Mouse (Mus musculus) gonadal fat pad, adult 2 months (tissue): ENCODE measurements around the gene Igfbp6. TPM values are rescaled to one million over a fixed set of nuclear protein-coding genes. Genes with fewer than 3 reads are reported as not detected.
"Not testable (repeated sequence)": the region's sequence is repeated elsewhere in the genome, so short reads cannot be mapped to it uniquely, and the experiment has no call there.

ENCODE experiments used
- DNase-seq: peaks from one replicate; pipeline ENCODE4 v3.0.0-alpha.2; 2012; ENCODE audit warnings: low read depth
- polyA plus RNA-seq: library from polyadenylated mRNA; depleted of rRNA; stranded (reverse); fragments of >200 nt; gene quantifications from 2 replicates; pipeline ENCODE4 v1.2.3, GENCODE M21; 2012

The Igfbp6 gene
- polyA plus RNA-seq, 1 experiment: 152 TPM

- DNase-seq: peak; percentile 38
Measured at GRCm38 (mm10) chr15:102136129-102136758, 7.9 kb upstream of the Igfbp6 start, which contains the start of gene Spryd3. Spryd3 (minus strand) TSS chr15:102136234.

GRCm38 (mm10) chr15:102141120-102141519 is 3.0 kb upstream of the Igfbp6 start:
- DNase-seq: no peak

DNA sequence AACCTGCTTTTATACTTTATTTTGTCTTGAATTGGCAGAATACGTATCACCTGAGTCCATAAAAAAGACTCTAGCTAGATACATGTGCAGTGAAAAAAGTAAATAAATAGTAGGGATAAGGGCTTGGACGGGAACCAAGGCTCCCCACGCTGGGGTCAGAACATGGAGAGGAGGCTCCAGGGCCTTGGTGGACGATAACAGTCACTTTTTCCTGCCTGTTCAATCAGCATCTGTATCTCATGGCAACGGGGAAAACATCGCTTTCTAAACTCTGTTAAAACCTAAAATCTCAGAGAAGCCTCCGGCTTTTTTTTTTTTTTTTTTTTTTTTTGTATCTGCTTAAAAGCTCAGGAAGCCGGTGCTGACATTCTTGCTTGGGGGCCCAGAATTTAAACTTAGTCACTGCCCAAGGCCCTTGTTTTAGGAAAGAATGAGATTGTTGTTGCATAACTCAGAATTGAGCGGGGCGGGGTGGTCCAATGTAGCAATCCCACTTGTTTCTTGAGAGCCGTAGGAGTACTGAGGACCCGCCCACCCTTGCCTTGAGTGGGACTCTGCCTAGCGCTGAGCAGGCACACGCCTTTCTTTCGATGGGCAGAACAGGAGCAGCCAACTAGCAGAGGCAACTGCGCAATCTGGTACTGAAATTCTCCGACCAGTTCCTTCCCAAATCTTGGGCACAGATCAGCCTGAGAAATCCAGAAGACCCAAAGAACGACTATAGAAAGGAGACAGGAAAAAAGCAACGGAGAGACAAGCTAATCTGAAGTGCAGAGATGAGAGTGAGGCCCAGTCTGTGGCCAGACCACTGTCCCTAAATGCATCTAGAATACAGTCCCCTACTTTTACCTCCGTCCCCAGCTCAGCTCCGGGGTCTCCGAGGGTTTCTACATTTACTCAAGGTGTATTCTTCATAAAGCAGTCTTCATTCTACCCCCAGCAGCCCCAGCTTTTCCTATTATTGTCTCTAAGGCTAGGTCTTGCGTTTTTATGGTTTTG is 949 bp upstream of the Igfbp6 start:
- DNase-seq: no peak

DNA sequence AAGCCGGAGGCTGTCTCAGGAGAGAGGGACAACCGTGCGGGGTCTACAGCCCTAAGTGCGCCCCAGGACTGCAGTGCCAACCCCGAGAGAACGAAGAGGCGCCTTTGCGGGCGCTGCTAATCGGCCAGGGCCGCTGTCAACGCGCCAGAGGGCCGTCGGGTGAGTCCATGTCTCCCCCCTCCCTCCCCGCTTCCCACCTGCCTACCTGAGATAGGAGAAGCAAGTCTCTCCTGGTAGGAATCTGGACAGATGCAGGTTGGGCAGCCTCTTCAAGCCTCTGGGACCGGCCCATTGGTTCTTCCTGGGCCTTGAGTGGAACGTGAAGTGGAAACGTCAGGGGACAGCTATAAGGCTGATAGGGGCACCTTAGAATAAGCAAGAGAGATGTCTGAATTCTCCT is 564 bp downstream of the Igfbp6 start:
- no peak for DNase-seq

DNA sequence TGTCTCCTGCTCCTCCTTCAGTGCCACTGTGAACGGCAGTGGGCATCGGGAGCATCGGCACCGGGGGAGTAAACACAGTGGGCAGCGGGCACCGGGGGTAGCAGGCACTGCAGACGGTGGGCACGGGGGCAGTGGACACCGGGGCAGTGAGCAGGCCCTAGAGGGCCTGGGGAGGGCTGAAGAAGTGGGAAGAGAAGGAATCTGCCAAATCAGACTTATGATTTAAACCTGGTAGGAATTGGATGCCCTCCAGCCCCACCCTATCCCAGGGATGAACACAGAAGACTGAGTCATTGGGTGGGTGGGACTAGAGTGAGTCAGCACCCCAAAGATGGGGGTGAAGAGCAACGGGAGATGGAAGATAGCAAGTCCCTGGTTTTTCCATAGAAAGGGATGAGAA is 1.2 kb downstream of the Igfbp6 start:
- DNase-seq: no peak

GRCm38 (mm10) chr15:102146089-102146488 is 1.9 kb downstream of the Igfbp6 start:
- no peak for DNase-seq

- no peak for DNase-seq
Measured at GRCm38 (mm10) chr15:102146882-102147281, 2.7 kb downstream of the Igfbp6 start.

DNA sequence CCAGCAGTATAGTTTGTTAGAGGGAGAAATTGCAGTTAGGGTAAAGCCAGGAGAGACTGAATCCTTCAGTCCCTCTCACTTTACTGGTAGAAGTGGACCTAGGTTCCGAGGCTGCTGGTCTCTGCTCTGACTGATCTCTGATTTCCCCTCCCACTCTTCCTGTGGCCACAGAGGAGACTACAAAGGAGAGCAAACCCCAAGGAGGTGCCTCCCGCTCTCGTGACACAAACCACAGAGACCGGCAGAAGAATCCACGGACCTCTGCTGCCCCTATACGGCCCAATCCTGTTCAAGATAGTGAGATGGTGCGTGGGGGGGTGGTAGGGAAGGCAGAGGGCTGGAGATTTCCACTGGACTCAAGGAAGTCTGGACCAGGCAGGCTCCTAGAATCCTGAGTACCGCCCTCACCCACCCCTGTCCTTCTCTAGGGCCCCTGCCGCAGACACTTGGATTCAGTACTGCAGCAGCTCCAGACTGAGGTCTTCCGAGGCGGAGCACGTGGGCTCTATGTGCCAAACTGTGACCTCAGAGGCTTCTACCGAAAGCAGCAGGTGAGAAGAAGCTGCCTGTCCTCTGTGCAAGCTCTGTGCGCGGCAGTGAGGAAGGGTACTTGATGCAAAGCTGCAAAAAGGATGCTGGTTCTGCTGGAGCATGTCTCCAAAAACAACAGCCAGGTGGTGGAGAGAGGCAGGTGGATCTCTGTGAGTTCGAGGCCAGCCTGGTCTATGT is 3.7 kb downstream of the Igfbp6 start:
- DNase-seq: no peak

- DNase-seq: no peak
Measured at GRCm38 (mm10) chr15:102149561-102149960, 5.4 kb downstream of the Igfbp6 start.

DNA sequence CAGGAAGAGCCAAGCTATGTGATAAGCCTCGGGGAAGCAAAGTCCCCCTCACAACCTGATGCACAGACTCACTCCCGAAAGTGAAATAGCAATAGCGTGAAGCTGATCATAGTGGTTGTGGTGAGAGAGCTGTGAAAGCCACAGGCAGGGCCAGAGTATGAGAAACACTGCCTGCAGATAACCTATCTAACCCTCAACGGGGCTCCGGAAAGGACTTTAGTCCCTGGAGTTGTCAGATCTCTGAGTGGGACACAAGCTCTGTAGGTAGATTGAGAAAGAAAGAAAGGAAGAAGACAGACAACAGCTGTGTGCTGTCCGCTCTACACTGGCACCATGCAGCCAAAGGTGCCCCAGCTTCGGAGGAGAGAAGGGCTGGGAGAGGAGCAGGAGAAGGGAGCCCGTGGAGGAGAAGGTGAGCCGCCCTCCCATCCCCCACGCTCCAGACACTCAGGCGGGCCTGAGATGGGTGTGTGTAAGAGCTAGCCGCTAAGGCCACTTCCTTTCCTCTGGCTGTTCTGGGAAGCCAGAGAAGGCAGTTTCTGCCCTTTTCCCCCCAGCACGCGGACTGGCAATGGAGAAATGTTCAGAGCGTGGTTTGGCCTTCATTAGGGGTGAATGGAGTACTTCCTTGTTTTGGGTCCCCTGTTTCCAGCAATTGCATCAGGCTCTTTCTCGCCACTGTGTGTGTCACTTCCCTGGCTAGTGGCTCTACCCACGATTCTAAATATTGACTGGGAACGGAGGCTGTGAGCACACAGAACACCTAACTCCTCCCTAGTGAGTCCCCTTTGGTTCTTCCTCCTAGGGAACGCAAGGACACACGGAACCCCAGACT is 6.4 kb downstream of the Igfbp6 start, which contains the start of gene Soat2:
Soat2 (plus strand) TSS at position 226 of the 835 bp plus-strand sequence.
- DNase-seq: no peak

- no peak for DNase-seq
Measured at GRCm38 (mm10) chr15:102152646-102153045, 8.5 kb downstream of the Igfbp6 start.

DNA sequence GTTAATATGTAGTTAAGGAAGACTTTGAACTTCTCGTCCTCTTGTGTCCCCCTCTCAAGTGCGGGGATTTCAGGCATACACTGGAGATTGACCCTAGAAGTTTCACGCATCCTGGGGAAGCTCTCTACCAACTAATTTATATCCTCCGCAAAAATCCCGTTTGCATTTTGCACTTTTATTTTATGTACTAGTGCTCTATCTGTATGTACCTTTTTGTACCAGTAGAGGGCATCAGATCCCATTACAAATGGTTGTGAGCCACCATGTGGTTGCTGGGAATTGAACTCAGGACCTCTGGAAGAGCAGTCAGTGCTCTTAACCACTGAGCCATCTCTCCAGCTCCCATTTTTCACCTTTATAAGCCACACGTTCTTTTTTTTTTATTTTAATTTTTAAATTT is 10.8 kb downstream of the Igfbp6 start:
- DNase-seq: not testable (repeated sequence)

- DNase-seq: no peak
Measured at GRCm38 (mm10) chr15:102156836-102157235, 12.7 kb downstream of the Igfbp6 start.

GRCm38 (mm10) chr15:102160415-102161060 is 16.4 kb downstream of the Igfbp6 start:
- no peak for DNase-seq

- DNase-seq: no peak
Measured at GRCm38 (mm10) chr15:102163900-102164693, 19.9 kb downstream of the Igfbp6 start.

DNA sequence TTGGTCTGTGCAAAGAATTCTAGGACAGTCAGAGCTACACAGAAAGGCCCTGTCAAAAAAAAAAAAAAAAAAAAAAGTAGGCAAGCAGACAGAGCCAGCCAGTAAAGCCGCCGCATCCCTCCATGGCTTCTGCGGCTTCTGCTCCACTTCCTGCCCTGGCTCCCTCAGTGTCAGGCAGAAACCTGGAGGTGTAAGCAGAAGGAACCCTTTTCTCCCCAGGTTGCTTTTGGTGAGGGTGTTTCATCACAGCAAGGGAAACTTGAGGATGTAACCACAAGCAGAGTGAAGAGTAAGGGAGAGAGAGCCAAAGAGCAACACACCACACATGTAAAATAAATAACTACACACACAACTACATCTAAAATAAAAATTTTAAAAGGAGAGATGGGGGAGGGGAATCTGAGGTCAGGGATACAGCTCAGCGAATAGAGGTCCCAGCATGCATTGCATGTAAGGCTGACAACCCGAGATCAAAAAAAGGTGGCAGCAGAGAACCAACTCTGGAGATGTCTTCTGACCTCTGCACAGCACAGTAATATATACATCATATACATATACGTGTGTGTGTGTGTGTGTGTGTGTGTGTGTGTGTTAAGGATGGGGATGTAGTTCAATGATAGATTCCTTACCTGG is 21.4 kb downstream of the Igfbp6 start:
- DNase-seq: no peak

DNA sequence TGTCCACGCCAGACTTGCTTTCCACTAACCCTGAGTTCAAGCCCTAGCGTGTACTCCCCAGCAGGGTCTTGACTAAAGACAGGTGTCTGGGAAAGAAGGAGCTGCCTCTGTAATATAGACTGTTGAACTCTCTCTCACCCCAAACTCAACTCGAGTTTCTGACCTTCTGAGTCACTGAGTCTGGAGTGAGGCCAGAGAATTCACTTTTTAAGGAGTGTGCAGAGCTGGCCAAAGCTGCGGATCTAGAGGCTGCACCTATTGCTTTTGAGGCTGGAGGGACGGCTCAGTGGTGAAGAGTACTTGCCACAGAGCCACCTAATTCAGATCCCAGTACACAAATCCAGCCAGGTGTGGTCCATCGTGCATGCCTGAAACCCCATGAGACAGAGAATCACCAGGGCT is 23.5 kb downstream of the Igfbp6 start:
- no peak for DNase-seq

GRCm38 (mm10) chr15:102169064-102169463 is 24.9 kb downstream of the Igfbp6 start:
- no peak for DNase-seq

DNA sequence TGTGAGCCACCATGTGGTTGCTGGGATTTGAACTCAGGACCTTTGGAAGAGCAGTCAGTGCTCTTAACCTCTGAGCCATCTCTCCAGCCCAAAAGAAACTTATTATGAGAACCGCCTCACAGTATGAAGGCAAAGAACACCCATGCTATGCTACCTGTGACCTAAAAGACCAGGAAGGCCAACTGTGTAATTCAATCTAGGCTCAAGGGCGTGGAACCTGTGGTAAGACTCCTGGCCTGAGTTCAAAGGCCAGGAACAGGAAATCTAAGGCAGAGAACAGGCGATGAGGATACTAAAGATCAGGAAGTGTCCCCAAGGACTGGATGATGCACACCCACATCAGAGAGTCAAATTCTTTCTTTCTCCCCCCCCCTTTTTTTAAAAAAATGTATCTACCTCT is 29.4 kb downstream of the Igfbp6 start:
- DNase-seq: peak; percentile 62
